Mouse (Mus musculus) midbrain, postnatal 0 days (tissue): ENCODE data around the gene Polr2m. TPM values are rescaled to one million over a fixed set of nuclear protein-coding genes. Genes with fewer than 3 reads are reported as not detected.

Experiments used
- ATAC-seq: fragments of 200-750 bp; cut with Nextera tagmentation; 2 replicates; pipeline ENCODE4 v1.8.0; 2017; ENCODE audit warnings: moderate number of reproducible peaks, mild to moderate bottlenecking, moderate TSS enrichment, moderate library complexity; ENCODE audit not compliant: low FRiP score
- DNase-seq: peaks from one replicate; pipeline ENCODE4 v3.0.0-alpha.2; 2015; ENCODE audit warnings: low spot score
- H3K27ac ChIP-seq: fragments of 300-500 bp; sonication (generic); 2 replicates; pipeline ENCODE4 v1.5.1; 2014; ENCODE audit warnings: low read depth, mild to moderate bottlenecking, low read length, mixed read lengths
- H3K27me3 ChIP-seq: fragments of 300-500 bp; sonication (generic); 2 replicates; pipeline ENCODE4 v1.6.1; 2014; ENCODE audit warnings: low read length, control low read depth, mixed read lengths; ENCODE audit not compliant: insufficient read depth
- H3K36me3 ChIP-seq: fragments of 300-500 bp; sonication (generic); 2 replicates; pipeline ENCODE4 v1.6.1; 2014; ENCODE audit warnings: low read length, control low read depth, mixed read lengths; ENCODE audit not compliant: insufficient read depth
- H3K4me1 ChIP-seq: fragments of 300-500 bp; sonication (generic); 2 replicates; pipeline ENCODE4 v1.6.1; 2014; ENCODE audit warnings: mild to moderate bottlenecking, control low read depth, antibody characterized with exemption, low read length, mixed read lengths; ENCODE audit not compliant: insufficient read depth
- H3K4me2 ChIP-seq: fragments of 300-500 bp; sonication (generic); 2 replicates; pipeline ENCODE4 v1.6.1; 2014; ENCODE audit warnings: low read depth, mild to moderate bottlenecking, low read length, mixed read lengths; ENCODE audit not compliant: poor library complexity, severe bottlenecking
- H3K4me3 ChIP-seq: fragments of 300-500 bp; sonication (generic); 2 replicates; pipeline ENCODE4 v1.5.1; 2014; ENCODE audit warnings: low read depth, mild to moderate bottlenecking, low read length, moderate library complexity
- H3K9ac ChIP-seq: fragments of 300-500 bp; sonication (generic); replicated peaks from 2 replicates; pipeline ENCODE4 v1.6.1; 2014; ENCODE audit warnings: mild to moderate bottlenecking, low read length, moderate library complexity, mixed read lengths; ENCODE audit not compliant: poor library complexity, severe bottlenecking
- H3K9me3 ChIP-seq: fragments of 300-500 bp; sonication (generic); 2 replicates; pipeline ENCODE4 v1.6.1; 2016; ENCODE audit warnings: low read length, control low read depth
- CTCF ChIP-seq: IDR thresholded peaks from 2 replicates; pipeline ENCODE4 v1.5.1; 2016; ENCODE audit warnings: antibody characterized with exemption, mild to moderate bottlenecking
- WGBS: fragments of 180-500 bp; shearing (Covaris S2); extraction: QIAGEN DNeasy Blood & Tissue Kit; methylation state at CpG from one replicate; pipeline ENCODE4 v1.1.7; 2014; 5-methylcytosine and 5-hydroxymethylcytosine counted together
- polyA plus RNA-seq: library from polyadenylated mRNA; unstranded; fragments of >200 nt; fragmentation: Nextera tagmentation; extraction: Ambion mirVana; gene quantifications from 2 replicates; pipeline ENCODE4 v1.2.1, GENCODE M21; 2015
- total RNA-seq: library from RNA; depleted of rRNA; stranded (reverse); fragments of >200 nt; gene quantifications from 2 replicates; pipeline ENCODE4 v1.2.3, GENCODE M21; 2014

The Polr2m gene
- total and polyA plus RNA-seq, 2 experiments from 2014 or later = 206 to 317 TPM

- Histone ChIP-seq H3K4me2 (no peak overlapping the region), H3K4me1 (no peaks in the 10 kb centered on the region), H3K27me3 (no peaks in the 10 kb centered on the region), H3K9ac (no peak overlapping the region), H3K36me3 (no peaks in the 10 kb centered on the region), H3K4me3 (no peak overlapping the region), H3K27ac (no peak overlapping the region), H3K9me3 (no peaks in the 10 kb centered on the region)
- DNase-seq (no peak), ATAC-seq (no peak)
- TF ChIP-seq CTCF = no peak
- 89% methylated on average over 4 of the region's 4 CpGs for WGBS
Measured at GRCm38 (mm10) chr9:71517487-71517886, 31.8 kb upstream of the Polr2m start.

GRCm38 (mm10) chr9:71515862-71516261 lies 30.1 kb upstream of the Polr2m start:
- 93% methylated on average over 4 of the region's 4 CpGs for WGBS
- H3K4me3 ChIP-seq = no peak overlapping the region
- H3K4me1 ChIP-seq = no peaks in the 10 kb centered on the region
- H3K27me3 ChIP-seq = no peaks in the 10 kb centered on the region
- no peaks in the 10 kb centered on the region for H3K9me3 ChIP-seq
- no peak overlapping the region for H3K9ac ChIP-seq
- TF ChIP-seq CTCF = no peak
- H3K4me2 ChIP-seq = no peak overlapping the region
- H3K36me3 ChIP-seq = no peaks in the 10 kb centered on the region
- no peak for ATAC-seq
- H3K27ac ChIP-seq = no peak overlapping the region
- DNase-seq = no peak

GRCm38 (mm10) chr9:71513566-71513965 lies 27.8 kb upstream of the Polr2m start:
- DNase-seq (no peak), ATAC-seq (no peak)
- WGBS = 86% methylated on average over 4 of the region's 4 CpGs
- TF ChIP-seq CTCF = no peak
- no peaks in the 10 kb centered on the region for H3K27me3 ChIP-seq
- H3K9me3 ChIP-seq = no peaks in the 10 kb centered on the region
- no peak overlapping the region for H3K9ac ChIP-seq
- H3K4me1 ChIP-seq = no peaks in the 10 kb centered on the region
- no peaks in the 10 kb centered on the region for H3K36me3 ChIP-seq
- H3K27ac ChIP-seq = no peak overlapping the region
- no peak overlapping the region for H3K4me2 ChIP-seq
- H3K4me3 ChIP-seq = no peak overlapping the region

- WGBS = 82% methylated on average over 10 of the region's 10 CpGs
- DNase-seq = no peak
- H3K9me3 ChIP-seq = no peaks in the 10 kb centered on the region
Measured at GRCm38 (mm10) chr9:71512899-71513298, 27.2 kb upstream of the Polr2m start.

GRCm38 (mm10) chr9:71498391-71499182 lies 12.9 kb upstream of the Polr2m start:
- no peak overlapping the region for H3K4me2 ChIP-seq
- 67% methylated on average over 10 of the region's 10 CpGs for WGBS
- H3K4me1 ChIP-seq = no peaks in the 10 kb centered on the region
- TF ChIP-seq CTCF = no peak
- DNase-seq (no peak), ATAC-seq (no peak)
- H3K36me3 ChIP-seq = no peaks in the 10 kb centered on the region
- no peak overlapping the region for H3K27ac ChIP-seq
- no peaks in the 10 kb centered on the region for H3K9me3 ChIP-seq
- no peak overlapping the region for H3K9ac ChIP-seq
- H3K4me3 ChIP-seq = no peak overlapping the region
- no peaks in the 10 kb centered on the region for H3K27me3 ChIP-seq

More at GRCm38 (mm10) chr9:71512899-71513298, 27.2 kb upstream of the Polr2m start:
- H3K27ac ChIP-seq = no peak overlapping the region
- ATAC-seq = no peak
- no peaks in the 10 kb centered on the region for H3K4me1 ChIP-seq
- H3K36me3 ChIP-seq = no peaks in the 10 kb centered on the region
- no peak overlapping the region for H3K4me3 ChIP-seq
- H3K9ac ChIP-seq = no peak overlapping the region
- TF ChIP-seq CTCF = no peak
- no peaks in the 10 kb centered on the region for H3K27me3 ChIP-seq
- H3K4me2 ChIP-seq = no peak overlapping the region

GRCm38 (mm10) chr9:71496637-71497036 lies 10.9 kb upstream of the Polr2m start:
- Histone ChIP-seq H3K36me3 (no peaks in the 10 kb centered on the region), H3K4me1 (no peaks in the 10 kb centered on the region), H3K4me2 (no peak overlapping the region), H3K9ac (no peak overlapping the region), H3K9me3 (no peaks in the 10 kb centered on the region), H3K4me3 (no peak overlapping the region), H3K27ac (no peak overlapping the region), H3K27me3 (no peaks in the 10 kb centered on the region)
- TF ChIP-seq CTCF = no peak
- no peak for ATAC-seq
- 39% methylated on average over 2 of the region's 2 CpGs for WGBS
- no peak for DNase-seq
